Mouse (Mus musculus) macrophage (primary cell): ENCODE measurements at regions not wholly inside any gene's neighbourhood (a gene's known extent, or its start where the extent isn't known, plus 50 kb on each side); places are given as distances from the start of the nearest gene placed in this dataset.

Source experiments
- H3K27ac ChIP-seq: fragments of 350-480 bp; formaldehyde crosslinking; 2 replicates; pipeline ENCODE4 v1.9.0; 2021
- H3K36me3 ChIP-seq: fragments of 350-480 bp; formaldehyde crosslinking; 2 replicates; pipeline ENCODE4 v1.9.0; 2021; ENCODE audit errors: inconsistent target
- H3K4me3 ChIP-seq: fragments of 350-480 bp; formaldehyde crosslinking; 2 replicates; pipeline ENCODE4 v1.9.0; 2021; ENCODE audit errors: inconsistent target
- H3K79me2 ChIP-seq: fragments of 350-480 bp; formaldehyde crosslinking; 2 replicates; pipeline ENCODE4 v1.9.0; 2021; ENCODE audit errors: inconsistent target
- WGBS: methylation state at CpG from one replicate; pipeline ENCODE4 v1.1.7; 2026; ENCODE audit warnings: inconsistent platforms; ENCODE audit not compliant: missing documents; 5-methylcytosine and 5-hydroxymethylcytosine counted together

GRCm38 (mm10) chr9:85127107-85127506 lies 185.5 kb upstream of the Gm11114 start:
- Histone ChIP-seq H3K27ac (no peak overlapping the region), H3K79me2 (no peaks in the 10 kb centered on the region), H3K36me3 (no peaks in the 10 kb centered on the region), H3K4me3 (no peak overlapping the region)
- WGBS, result 93% methylated on average over 4 of the region's 4 CpGs

GRCm38 (mm10) chr9:85134900-85135299 lies 177.7 kb upstream of the Gm11114 start:
- no peak overlapping the region for H3K27ac ChIP-seq
- no peak overlapping the region for H3K4me3 ChIP-seq
- no peaks in the 10 kb centered on the region for H3K79me2 ChIP-seq
- WGBS, result 100% methylated on average over 1 of the region's 1 CpGs
- no peaks in the 10 kb centered on the region for H3K36me3 ChIP-seq

GRCm38 (mm10) chr9:85136715-85137582 lies 175.6 kb upstream of the Gm11114 start:
- Histone ChIP-seq H3K36me3 (no peaks in the 10 kb centered on the region), H3K27ac (no peak overlapping the region), H3K4me3 (no peak overlapping the region), H3K79me2 (no peaks in the 10 kb centered on the region)
- 96% methylated on average over 6 of the region's 6 CpGs for WGBS

GRCm38 (mm10) chr9:85139891-85140290 lies 172.7 kb upstream of the Gm11114 start:
- Histone ChIP-seq H3K36me3 (no peaks in the 10 kb centered on the region), H3K27ac (no peak overlapping the region), H3K79me2 (no peaks in the 10 kb centered on the region), H3K4me3 (no peak overlapping the region)
- WGBS, result 93% methylated on average over 4 of the region's 4 CpGs

GRCm38 (mm10) chr9:85144363-85144762 lies 168.2 kb upstream of the Gm11114 start:
- no peak overlapping the region for H3K27ac ChIP-seq
- no CpG with 5 or more reads among the region's 2 CpGs for WGBS
- no peaks in the 10 kb centered on the region for H3K79me2 ChIP-seq
- H3K36me3 ChIP-seq, result no peaks in the 10 kb centered on the region
- no peak overlapping the region for H3K4me3 ChIP-seq

GRCm38 (mm10) chr9:85165632-85166031 lies 146.9 kb upstream of the Gm11114 start:
- H3K79me2 ChIP-seq, result no peaks in the 10 kb centered on the region
- H3K27ac ChIP-seq, result no peak overlapping the region
- no peaks in the 10 kb centered on the region for H3K36me3 ChIP-seq
- 100% methylated on average over 1 of the region's 1 CpGs for WGBS
- H3K4me3 ChIP-seq, result no peak overlapping the region

GRCm38 (mm10) chr9:85167243-85167642 lies 145.3 kb upstream of the Gm11114 start:
- Histone ChIP-seq H3K36me3 (no peaks in the 10 kb centered on the region), H3K4me3 (no peak overlapping the region), H3K79me2 (no peaks in the 10 kb centered on the region), H3K27ac (no peak overlapping the region)

- WGBS, result 94% methylated on average over 3 of the region's 3 CpGs
- no peak overlapping the region for H3K4me3 ChIP-seq
- H3K79me2 ChIP-seq, result no peaks in the 10 kb centered on the region
- no peak overlapping the region for H3K27ac ChIP-seq
- H3K36me3 ChIP-seq, result no peaks in the 10 kb centered on the region
Observed at GRCm38 (mm10) chr9:85174431-85174830, 138.1 kb upstream of the Gm11114 start.

GRCm38 (mm10) chr9:85201202-85201601 lies 111.4 kb upstream of the Gm11114 start:
- no peak overlapping the region for H3K4me3 ChIP-seq
- WGBS, result 30% methylated on average over 2 of the region's 3 CpGs
- no peak overlapping the region for H3K27ac ChIP-seq
- H3K79me2 ChIP-seq, result no peaks in the 10 kb centered on the region
- no peaks in the 10 kb centered on the region for H3K36me3 ChIP-seq

GRCm38 (mm10) chr9:85224870-85225269 lies 87.7 kb upstream of the Gm11114 start:
- no peak overlapping the region for H3K27ac ChIP-seq
- 88% methylated on average over 3 of the region's 3 CpGs for WGBS

More at GRCm38 (mm10) chr9:85224870-85225269, 87.7 kb upstream of the Gm11114 start:
- no peaks in the 10 kb centered on the region for H3K79me2 ChIP-seq
- H3K4me3 ChIP-seq, result no peak overlapping the region
- no peaks in the 10 kb centered on the region for H3K36me3 ChIP-seq
